Mouse (Mus musculus) B cell, adult 2 months (primary cell): ENCODE data around the gene 1700123O20Rik.

Source experiments
- DNase-seq, 2 experiments: peaks; one replicate each; pipeline ENCODE4 v3.0.0; 2022

1700123O20Rik gene

GRCm38 (mm10) chr14:54678657-54679304 lies 7.2 kb upstream of the 1700123O20Rik start:
- no peak for DNase-seq

GRCm38 (mm10) chr14:54682396-54682795 lies 3.6 kb upstream of the 1700123O20Rik start:
- no peak for DNase-seq

GRCm38 (mm10) chr14:54685471-54685870 lies 545 bp upstream of the 1700123O20Rik start:
- no peak for DNase-seq

GRCm38 (mm10) chr14:54686522-54687143 lies 617 bp downstream of the 1700123O20Rik start, which contains the start of gene Acin1:
Gene Acin1, minus strand, starts transcription at chr14:54686931.
- peak; percentile 99 for DNase-seq

- DNase-seq: no peak
Measured at GRCm38 (mm10) chr14:54687251-54687650, 1.2 kb downstream of the 1700123O20Rik start.

- no peak for DNase-seq
Measured at GRCm38 (mm10) chr14:54695042-54695441, 9.0 kb downstream of the 1700123O20Rik start.

- no peak for DNase-seq
Measured at GRCm38 (mm10) chr14:54696752-54697151, 10.7 kb downstream of the 1700123O20Rik start.

- no peak for DNase-seq
Measured at GRCm38 (mm10) chr14:54698733-54699132, 12.7 kb downstream of the 1700123O20Rik start, which contains the start of gene Gm29776. Gene Gm29776, minus strand, starts transcription at chr14:54698833.

GRCm38 (mm10) chr14:54699586-54699985 lies 13.6 kb downstream of the 1700123O20Rik start:
- DNase-seq: no peak

- peak; percentile 87 to 88 for DNase-seq
Measured at GRCm38 (mm10) chr14:54701298-54701697, 15.3 kb downstream of the 1700123O20Rik start.

GRCm38 (mm10) chr14:54703207-54703606 lies 17.2 kb downstream of the 1700123O20Rik start:
- DNase-seq: no peak

GRCm38 (mm10) chr14:54705844-54706243 lies 19.8 kb downstream of the 1700123O20Rik start:
- DNase-seq: no peak

GRCm38 (mm10) chr14:54706589-54707320 lies 20.7 kb downstream of the 1700123O20Rik start:
- DNase-seq: no peak

GRCm38 (mm10) chr14:54709054-54709453 lies 23.0 kb downstream of the 1700123O20Rik start:
- DNase-seq: no peak

GRCm38 (mm10) chr14:54712074-54712473 lies 26.1 kb downstream of the 1700123O20Rik start, which contains the start of gene Cebpe:
Gene Cebpe, minus strand, starts transcription at chr14:54712174.
- no peak for DNase-seq

GRCm38 (mm10) chr14:54712861-54713260 lies 26.8 kb downstream of the 1700123O20Rik start:
- DNase-seq: no peak

GRCm38 (mm10) chr14:54714121-54714520 lies 28.1 kb downstream of the 1700123O20Rik start:
- DNase-seq: peak; percentile 70 to 73

GRCm38 (mm10) chr14:54714617-54715081 lies 28.6 kb downstream of the 1700123O20Rik start:
- peak; percentile 25 to 31 for DNase-seq

- DNase-seq: no peak
Measured at GRCm38 (mm10) chr14:54715402-54715801, 29.4 kb downstream of the 1700123O20Rik start.

- DNase-seq: no peak
Measured at GRCm38 (mm10) chr14:54720041-54720440, 34.0 kb downstream of the 1700123O20Rik start.

GRCm38 (mm10) chr14:54720654-54721350 lies 34.8 kb downstream of the 1700123O20Rik start:
- no peak for DNase-seq

GRCm38 (mm10) chr14:54721711-54722110 lies 35.7 kb downstream of the 1700123O20Rik start:
- no peak for DNase-seq

- no peak for DNase-seq
Measured at GRCm38 (mm10) chr14:54724049-54724448, 38.0 kb downstream of the 1700123O20Rik start.
